Mouse (Mus musculus): Measurements from ENCODE around the gene Zfp352. TPM values are rescaled to one million over a fixed set of nuclear protein-coding genes. Genes with fewer than 3 reads are reported as not detected.
"Not testable (repeated sequence)": the region's sequence is repeated elsewhere in the genome, so short reads cannot be mapped to it uniquely, and the experiment has no call there.

Zfp352 gene
- polyA plus RNA-seq (2015; fragmentation: Nextera tagmentation; extraction: Ambion mirVana) = not detected in 2 replicates

DNA sequence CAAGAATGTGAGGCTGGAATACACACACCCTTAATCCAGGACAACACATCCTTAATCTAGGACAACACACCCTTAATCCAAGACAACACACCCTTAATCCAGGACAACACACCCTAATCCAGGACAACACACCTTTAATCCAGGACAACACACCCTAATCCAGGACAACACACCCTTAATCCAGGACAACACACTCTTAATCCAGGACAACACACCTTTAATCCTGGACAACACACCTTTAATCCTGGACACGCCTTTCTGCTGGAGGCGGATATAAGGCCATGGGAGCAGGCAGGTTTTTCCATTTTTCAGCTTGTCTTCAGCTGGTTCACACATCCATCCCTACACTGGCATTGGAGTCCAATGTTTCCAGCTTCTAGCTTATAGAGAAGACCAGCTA, at the start of gene Zfp352:
Gene Zfp352, plus strand, starts transcription at position 301 of the 400 bp plus-strand sequence.
- Histone ChIP-seq H3K27me3 (ENCODE audit: insufficient read depth, low read length) (no peaks in the 10 kb centered on the region), H3K27ac (ENCODE audit: low read length) (no peak within 1 kb of the TSS), H3K4me2 (replicated peaks; ENCODE audit: low read depth, low read length) (no peak within 1 kb of the TSS), H3K9ac (replicated peaks; ENCODE audit: low read length) (no peak within 1 kb of the TSS), H3K4me3 (ENCODE audit: low read length) (no peak within 1 kb of the TSS), H3K36me3 (ENCODE audit: insufficient read depth, low read length) (no peaks in the 10 kb centered on the region), H3K9me3 (ENCODE audit: low read length) (no peaks in the 10 kb centered on the region), H3K4me1 (ENCODE audit: insufficient read depth, low read length) (no peaks in the 10 kb centered on the region)
- WGBS = 90% methylated on average over 2 of the region's 2 CpGs
- no peak for ATAC-seq (ENCODE audit: low FRiP score, low TSS enrichment)

DNA sequence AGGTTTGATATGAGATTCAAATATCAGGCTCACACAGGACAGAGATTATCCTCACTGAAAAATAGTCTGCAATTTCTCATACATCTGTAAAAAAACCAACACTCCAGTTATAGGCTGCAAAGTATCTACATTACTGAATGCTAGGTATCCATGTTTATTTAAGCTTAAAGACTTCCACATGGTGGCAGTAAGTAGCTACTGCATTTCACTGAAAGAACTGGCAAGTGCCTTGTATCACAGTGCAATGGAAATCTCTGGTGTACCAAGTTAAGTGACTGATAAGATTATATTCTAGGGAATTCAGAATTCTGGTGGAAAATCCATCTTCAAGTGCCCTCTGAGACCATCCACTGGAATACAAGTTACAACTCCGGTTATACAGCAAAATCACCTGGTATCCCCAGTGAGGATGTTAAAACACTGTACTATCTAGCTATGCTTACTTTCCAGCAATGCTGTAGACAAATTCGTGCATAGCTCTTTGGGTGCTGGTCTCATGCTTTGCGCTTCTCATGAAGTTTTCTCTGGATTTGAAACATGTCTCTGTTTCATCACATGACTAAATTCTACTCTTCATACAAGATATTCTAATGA, 47.6 kb upstream of the Zfp352 start:
- Histone ChIP-seq H3K4me2 (replicated peaks; ENCODE audit: low read depth, low read length) (no peak overlapping the region), H3K9ac (replicated peaks; ENCODE audit: low read length) (no peak overlapping the region), H3K27me3 (ENCODE audit: insufficient read depth, low read length) (no peaks in the 10 kb centered on the region), H3K36me3 (ENCODE audit: insufficient read depth, low read length) (no peaks in the 10 kb centered on the region), H3K4me1 (ENCODE audit: insufficient read depth, low read length) (no peaks in the 10 kb centered on the region), H3K4me3 (ENCODE audit: low read length) (no peak overlapping the region), H3K27ac (ENCODE audit: low read length) (no peak overlapping the region), H3K9me3 (ENCODE audit: low read length) (no peaks in the 10 kb centered on the region)
- WGBS = 76% methylated on average over 3 of the region's 3 CpGs
- ATAC-seq (ENCODE audit: low FRiP score, low TSS enrichment) = no peak

DNA sequence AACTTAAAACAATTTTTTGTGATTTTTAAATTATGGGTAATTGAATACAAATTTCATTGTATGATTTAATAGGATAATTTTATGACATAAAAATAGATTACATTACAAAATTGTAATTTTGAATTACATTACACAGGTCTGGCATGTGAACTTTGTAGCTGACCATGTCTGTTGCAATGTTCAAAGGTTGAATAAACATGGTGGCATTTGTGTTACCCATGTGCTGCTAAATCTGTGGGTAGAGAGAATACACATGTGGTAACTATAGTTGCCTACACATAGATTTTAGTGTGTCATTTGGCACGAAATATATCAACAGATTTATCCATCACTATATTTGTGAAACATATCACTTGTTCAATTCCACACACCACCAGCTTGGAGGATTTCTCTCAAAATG, 44.6 kb upstream of the Zfp352 start:
- Histone ChIP-seq H3K4me2 (replicated peaks; ENCODE audit: low read depth, low read length) (no peak overlapping the region), H3K9me3 (ENCODE audit: low read length) (no peaks in the 10 kb centered on the region), H3K27me3 (ENCODE audit: insufficient read depth, low read length) (no peaks in the 10 kb centered on the region), H3K27ac (ENCODE audit: low read length) (no peak overlapping the region), H3K9ac (replicated peaks; ENCODE audit: low read length) (no peak overlapping the region), H3K36me3 (ENCODE audit: insufficient read depth, low read length) (no peaks in the 10 kb centered on the region), H3K4me1 (ENCODE audit: insufficient read depth, low read length) (no peaks in the 10 kb centered on the region), H3K4me3 (ENCODE audit: low read length) (no peak overlapping the region)
- no peak for ATAC-seq (ENCODE audit: low FRiP score, low TSS enrichment)
- WGBS = 78% methylated on average over 1 of the region's 1 CpGs

DNA sequence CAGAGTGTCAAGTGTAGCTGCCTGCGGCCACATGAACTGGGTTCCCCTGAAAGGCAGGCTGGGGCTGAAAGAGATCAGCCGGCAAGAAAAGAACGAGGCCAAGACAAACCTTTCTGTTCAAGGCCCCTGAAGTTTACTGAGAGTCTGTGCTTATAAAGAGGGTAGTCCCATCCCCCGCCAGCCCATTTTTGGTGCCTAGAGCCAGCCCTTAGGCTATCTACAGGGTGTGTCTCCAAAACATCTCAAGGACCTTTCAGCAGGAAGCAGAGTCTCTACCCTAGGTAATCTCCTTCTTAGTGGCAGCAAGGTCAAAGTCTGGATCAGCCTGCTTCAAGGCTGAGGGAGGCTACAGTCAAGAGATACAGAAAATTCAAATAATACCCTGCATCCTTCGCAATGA, 15.2 kb upstream of the Zfp352 start:
- Histone ChIP-seq H3K4me1 (ENCODE audit: insufficient read depth, low read length) (no peaks in the 10 kb centered on the region), H3K9me3 (ENCODE audit: low read length) (no peaks in the 10 kb centered on the region), H3K4me3 (ENCODE audit: low read length) (no peak overlapping the region), H3K27ac (ENCODE audit: low read length) (no peak overlapping the region), H3K27me3 (ENCODE audit: insufficient read depth, low read length) (no peaks in the 10 kb centered on the region), H3K4me2 (replicated peaks; ENCODE audit: low read depth, low read length) (no peak overlapping the region), H3K9ac (replicated peaks; ENCODE audit: low read length) (no peak overlapping the region), H3K36me3 (ENCODE audit: insufficient read depth, low read length) (no peaks in the 10 kb centered on the region)
- WGBS = 86% methylated on average over 5 of the region's 5 CpGs
- ATAC-seq (ENCODE audit: low FRiP score, low TSS enrichment) = no peak

DNA sequence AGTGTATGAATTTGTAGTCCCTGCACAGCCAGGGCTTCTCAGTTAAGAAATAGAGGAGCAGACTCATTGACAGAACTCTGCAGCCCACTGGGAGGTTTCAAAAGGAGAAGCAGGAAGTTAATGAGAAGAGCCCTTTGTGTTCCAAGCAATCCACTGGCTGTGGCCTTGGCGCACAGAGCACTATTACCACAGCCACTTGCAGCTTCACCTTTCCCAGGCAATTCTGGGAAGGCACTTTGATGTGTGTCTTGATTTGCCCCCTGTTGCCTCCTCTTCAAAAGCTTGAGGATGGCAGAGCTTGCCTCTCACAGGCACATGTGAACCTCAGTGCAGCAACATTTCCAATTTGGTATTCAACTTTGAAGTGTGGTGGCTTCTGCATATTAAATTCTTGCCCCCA, 7.1 kb upstream of the Zfp352 start:
- no peak overlapping the region for H3K27ac ChIP-seq (ENCODE audit: low read length)
- H3K4me1 ChIP-seq (ENCODE audit: insufficient read depth, low read length) = no peaks in the 10 kb centered on the region
- no peak overlapping the region for H3K4me2 ChIP-seq (replicated peaks; ENCODE audit: low read depth, low read length)
- H3K9ac ChIP-seq (replicated peaks; ENCODE audit: low read length) = no peak overlapping the region
- no peaks in the 10 kb centered on the region for H3K9me3 ChIP-seq (ENCODE audit: low read length)
- no peak for ATAC-seq (ENCODE audit: low FRiP score, low TSS enrichment)
- 7% methylated on average over 1 of the region's 1 CpGs for WGBS
- no peaks in the 10 kb centered on the region for H3K27me3 ChIP-seq (ENCODE audit: insufficient read depth, low read length)
- no peak overlapping the region for H3K4me3 ChIP-seq (ENCODE audit: low read length)
- no peaks in the 10 kb centered on the region for H3K36me3 ChIP-seq (ENCODE audit: insufficient read depth, low read length)

DNA sequence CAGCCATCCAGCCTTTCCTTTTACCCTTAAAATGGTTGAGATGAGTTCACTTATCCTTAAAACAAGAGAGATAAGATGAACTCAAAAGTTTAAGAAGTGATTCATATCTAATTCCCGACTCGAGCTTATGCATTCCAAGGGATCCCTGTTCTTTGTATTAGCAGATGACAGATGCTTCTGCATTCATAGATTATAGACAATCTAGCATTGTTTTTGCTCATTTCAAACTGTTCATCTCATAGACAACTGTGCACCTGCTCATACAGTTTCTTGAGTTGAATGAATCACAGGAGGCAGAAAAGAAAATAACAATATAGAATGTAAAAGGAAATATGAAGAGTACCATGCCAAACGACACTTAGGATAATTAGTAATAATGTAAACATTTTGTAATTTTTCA, 6.5 kb upstream of the Zfp352 start:
- Histone ChIP-seq H3K27ac (ENCODE audit: low read length) (no peak overlapping the region), H3K4me3 (ENCODE audit: low read length) (no peak overlapping the region), H3K36me3 (ENCODE audit: insufficient read depth, low read length) (no peaks in the 10 kb centered on the region), H3K9ac (replicated peaks; ENCODE audit: low read length) (no peak overlapping the region), H3K27me3 (ENCODE audit: insufficient read depth, low read length) (no peaks in the 10 kb centered on the region), H3K4me2 (replicated peaks; ENCODE audit: low read depth, low read length) (no peak overlapping the region), H3K9me3 (ENCODE audit: low read length) (no peaks in the 10 kb centered on the region), H3K4me1 (ENCODE audit: insufficient read depth, low read length) (no peaks in the 10 kb centered on the region)
- 85% methylated on average over 3 of the region's 3 CpGs for WGBS
- ATAC-seq (ENCODE audit: low FRiP score, low TSS enrichment) = no peak

DNA sequence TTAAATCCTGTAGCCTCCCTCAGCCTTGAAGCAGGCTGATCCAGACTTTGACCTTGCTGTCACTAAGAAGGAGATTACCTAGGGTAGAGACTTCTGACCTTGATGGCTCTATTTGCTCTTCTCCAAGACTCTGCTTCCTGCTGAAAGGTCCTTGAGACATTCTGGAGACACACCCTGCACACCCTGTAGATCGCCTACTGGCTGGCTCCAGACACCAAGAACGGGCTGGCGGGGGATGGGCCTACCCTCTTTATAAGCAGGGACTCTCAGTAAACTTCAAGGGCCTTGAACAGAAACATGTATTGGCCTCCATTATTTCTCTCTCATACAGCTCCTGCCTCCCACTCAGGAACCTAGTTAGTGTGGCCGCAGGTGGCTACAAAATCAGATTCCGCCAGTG, 17.0 kb downstream of the Zfp352 start:
- not testable (repeated sequence) for H3K9me3 ChIP-seq (ENCODE audit: low read length); ATAC-seq (ENCODE audit: low FRiP score, low TSS enrichment); H3K4me1 ChIP-seq (ENCODE audit: insufficient read depth, low read length); H3K4me3 ChIP-seq (ENCODE audit: low read length); H3K36me3 ChIP-seq (ENCODE audit: insufficient read depth, low read length); H3K27ac ChIP-seq (ENCODE audit: low read length); H3K27me3 ChIP-seq (ENCODE audit: insufficient read depth, low read length); H3K9ac ChIP-seq (replicated peaks; ENCODE audit: low read length); H3K4me2 ChIP-seq (replicated peaks; ENCODE audit: low read depth, low read length)
- 93% methylated on average over 5 of the region's 5 CpGs for WGBS

DNA sequence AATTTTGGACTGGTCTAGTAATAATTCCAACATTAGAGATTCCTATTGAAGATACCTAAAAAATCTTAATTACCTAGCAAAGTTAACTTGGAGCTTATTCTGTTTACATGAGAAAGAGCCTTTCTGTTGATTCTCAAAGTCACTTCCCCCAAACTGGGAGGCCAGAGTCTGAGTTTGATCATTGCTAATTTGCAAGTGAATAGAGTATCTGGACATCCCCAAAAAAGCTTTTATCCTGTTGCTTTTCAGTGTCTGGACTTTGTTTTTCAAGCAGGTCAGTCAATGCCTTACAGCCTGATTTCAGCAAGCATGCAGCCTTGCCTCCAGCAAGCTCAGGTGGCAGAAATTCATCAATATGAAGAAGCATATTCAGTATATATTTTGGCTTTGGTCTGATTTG, 51.2 kb downstream of the Zfp352 start:
- no peak overlapping the region for H3K9ac ChIP-seq (replicated peaks; ENCODE audit: low read length)
- no peak overlapping the region for H3K27ac ChIP-seq (ENCODE audit: low read length)
- no peak overlapping the region for H3K4me3 ChIP-seq (ENCODE audit: low read length)
- H3K4me2 ChIP-seq (replicated peaks; ENCODE audit: low read depth, low read length) = no peak overlapping the region
- H3K27me3 ChIP-seq (ENCODE audit: insufficient read depth, low read length) = no peaks in the 10 kb centered on the region
- ATAC-seq (ENCODE audit: low FRiP score, low TSS enrichment) = no peak
- no peaks in the 10 kb centered on the region for H3K4me1 ChIP-seq (ENCODE audit: insufficient read depth, low read length)
- H3K9me3 ChIP-seq (ENCODE audit: low read length) = peaks cover 23% of the 10 kb centered on the region
- H3K36me3 ChIP-seq (ENCODE audit: insufficient read depth, low read length) = no peaks in the 10 kb centered on the region
